Mouse (Mus musculus) heart, postnatal 25 days (tissue): ENCODE data around the gene Tab2. TPM values are rescaled to one million over a fixed set of nuclear protein-coding genes. Genes with fewer than 3 reads are reported as not detected.

ENCODE experiments used
- DNase-seq: peaks from one replicate; pipeline ENCODE4 v3.0.0; 2022; ENCODE audit warnings: low spot score
- intact Hi-C: fragments of 180-260 bp; cut with DNase I; formaldehyde crosslinking; loops from one replicate; pipeline ENCODE4 v1.15.1; 2025
- total RNA-seq, 2 experiments: library from RNA; stranded (reverse); gene quantifications; 2 replicates each; pipeline ENCODE4 v1.2.3; 2021

Tab2 gene
- total RNA-seq = 10 to 100 TPM; 41.7 to 46.6 TPM

DNA sequence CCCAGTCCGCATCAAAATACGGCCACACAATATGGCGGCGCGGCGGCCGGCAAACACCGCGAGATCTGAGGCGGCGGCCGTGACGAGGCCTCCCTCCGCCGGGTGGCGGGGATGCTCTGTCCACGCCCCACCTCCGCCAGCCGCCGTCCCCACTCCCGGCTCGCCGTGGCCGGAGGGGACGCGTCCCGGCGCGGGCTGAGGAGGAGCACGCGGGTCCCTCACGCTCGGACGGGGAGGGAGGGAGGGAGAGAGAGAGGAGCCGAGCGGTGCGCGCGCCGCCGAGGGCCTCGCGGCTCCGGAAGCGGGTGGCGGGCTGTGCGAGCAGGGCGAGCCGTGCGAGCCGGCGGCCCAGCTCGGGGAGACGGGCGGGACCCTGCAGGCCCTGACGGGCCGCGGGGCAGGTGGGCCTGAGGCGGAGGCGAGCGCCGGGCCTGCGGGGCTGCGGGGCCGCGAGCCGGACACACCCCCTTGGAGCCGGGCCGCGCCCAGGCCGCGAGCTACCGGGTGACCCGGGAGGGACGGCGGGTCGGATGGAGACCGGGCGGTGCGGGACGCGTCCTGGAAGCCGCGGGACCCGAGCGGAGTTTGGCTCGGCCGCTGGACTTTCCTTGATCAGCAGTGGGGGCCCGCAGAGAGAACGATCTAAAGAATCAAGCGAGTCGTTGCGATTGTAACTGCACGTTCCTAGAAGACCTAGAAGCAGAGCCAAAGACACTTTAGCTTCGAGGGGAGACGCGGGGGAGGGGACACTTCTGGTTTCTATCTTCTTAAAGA, at the start of gene Tab2:
TSS of gene Tab2 (minus strand) at position 3 of the 774 bp plus-strand sequence.
- peak; percentile 86 for DNase-seq
- intact Hi-C loops = loop anchor here (5.0 kb wide), 1 partner anchor 39 kb away; no protein-coding TSS in a partner anchor

DNA sequence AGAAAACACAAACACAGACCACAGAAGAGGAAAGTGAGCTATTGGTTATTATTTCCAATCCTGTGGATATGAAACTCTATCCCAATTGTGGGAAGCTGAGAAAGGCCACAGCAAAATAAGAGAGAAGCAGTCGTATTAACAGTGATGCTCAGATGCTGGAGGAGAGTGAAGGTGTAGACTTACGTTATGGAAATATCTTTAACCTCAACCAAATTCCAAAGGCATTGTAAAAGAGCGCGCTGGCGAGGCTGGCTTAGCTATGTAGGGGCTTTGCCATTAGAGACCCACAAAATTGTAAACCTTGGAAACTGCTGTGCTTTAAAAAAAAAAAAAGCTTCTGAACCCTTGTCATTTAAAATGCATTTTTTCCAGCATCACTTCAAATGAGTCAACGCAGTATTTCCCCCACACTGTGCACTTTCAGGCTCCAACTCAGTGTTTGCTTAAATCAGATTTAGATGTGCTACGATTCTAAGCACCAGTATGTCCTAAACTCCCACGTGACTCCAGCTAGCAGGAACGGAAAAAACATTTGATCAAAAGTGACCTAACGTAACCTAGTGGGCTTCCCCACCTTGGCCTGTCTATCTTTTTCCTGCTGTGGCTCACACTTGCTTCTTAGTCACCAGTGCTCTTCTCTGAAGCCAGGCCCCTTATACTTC, 36.4 kb upstream of the Tab2 start:
- no peak for DNase-seq
- intact Hi-C loops = no loop called here

DNA sequence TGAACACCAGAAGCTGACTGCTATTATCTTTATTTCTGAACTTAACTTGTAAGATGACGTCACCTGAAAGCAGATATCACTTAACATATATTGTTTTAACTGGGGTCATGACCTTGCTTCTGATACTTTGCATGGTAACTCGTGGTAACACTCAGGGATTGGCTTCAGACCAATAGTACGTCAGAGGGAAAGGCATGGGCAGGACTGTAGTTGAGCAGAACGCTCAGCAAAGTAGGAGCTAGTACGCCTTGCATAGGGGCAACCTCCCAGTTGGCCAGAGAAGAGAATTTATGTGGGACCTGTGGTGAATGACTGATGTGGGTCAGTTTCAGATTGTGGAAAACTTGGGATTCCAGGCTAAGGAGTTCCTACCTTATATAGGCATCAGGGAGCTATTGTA, 35.6 kb upstream of the Tab2 start:
- DNase-seq = no peak
- intact Hi-C loops = no loop called here

DNA sequence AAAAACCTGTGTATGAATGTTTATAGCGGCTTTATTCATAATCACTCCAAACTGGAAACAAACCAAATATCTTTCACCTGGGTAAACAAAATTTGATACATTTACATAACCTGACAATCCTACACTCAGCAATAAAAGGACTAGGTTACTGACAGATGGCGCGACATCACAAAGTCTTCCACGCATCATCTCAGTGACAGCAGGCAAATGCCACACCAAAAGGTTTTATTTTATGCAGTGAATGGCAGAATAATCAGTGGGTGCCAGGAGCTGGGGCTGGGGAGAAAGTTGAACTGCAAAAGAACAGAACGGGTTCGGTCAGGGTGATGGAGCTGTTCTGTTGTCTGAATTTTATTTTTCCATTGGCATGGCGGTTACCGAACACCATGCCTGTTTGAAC, 31.5 kb upstream of the Tab2 start:
- no peak for DNase-seq
- intact Hi-C loops = no loop called here

DNA sequence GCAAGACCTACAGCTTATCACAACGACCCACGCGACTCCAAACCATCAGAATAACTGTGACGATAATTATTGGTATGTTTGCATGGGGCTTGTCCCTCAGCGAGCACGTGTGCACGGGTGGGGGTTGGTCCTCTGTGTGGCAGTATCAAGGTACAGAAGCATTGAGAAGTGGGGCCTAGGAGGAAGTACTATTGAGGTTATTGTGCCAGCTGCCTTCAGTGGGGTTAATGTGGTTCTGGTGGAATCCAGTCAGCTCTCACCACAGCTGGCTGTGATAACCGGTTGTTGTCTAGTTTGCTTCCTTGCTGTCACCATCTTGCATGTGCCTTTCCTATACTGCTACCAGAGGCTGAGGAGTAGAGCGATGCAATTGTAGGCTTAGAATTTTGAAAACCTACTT, 20.4 kb upstream of the Tab2 start:
- DNase-seq = no peak
- intact Hi-C loops = no loop called here

DNA sequence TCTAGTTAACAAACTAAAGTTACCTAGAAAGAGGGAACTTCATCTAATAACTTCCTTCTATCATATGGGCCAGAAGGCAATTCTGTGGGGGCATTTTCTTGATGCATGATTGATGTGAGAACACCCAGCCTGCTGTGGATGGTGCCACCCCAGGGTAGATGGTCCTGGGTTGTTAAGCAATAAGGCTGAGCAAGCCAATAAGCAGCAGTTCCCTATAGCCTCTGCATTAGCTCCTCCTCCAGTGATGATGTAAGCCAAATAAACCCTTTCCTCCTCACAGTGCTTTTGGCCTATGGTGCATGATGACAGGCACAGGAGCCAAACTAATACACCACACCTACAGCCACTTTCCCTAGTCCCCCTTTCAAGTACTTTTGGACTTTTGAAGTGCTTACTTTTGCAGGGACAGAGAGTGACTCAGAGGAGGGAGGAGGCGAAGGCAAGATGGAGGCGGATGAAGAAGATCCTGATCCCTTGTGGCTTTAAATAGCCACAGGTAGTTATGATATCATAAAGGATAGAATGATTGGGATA, 12.8 kb upstream of the Tab2 start:
- DNase-seq = no peak
- intact Hi-C loops = no loop called here

DNA sequence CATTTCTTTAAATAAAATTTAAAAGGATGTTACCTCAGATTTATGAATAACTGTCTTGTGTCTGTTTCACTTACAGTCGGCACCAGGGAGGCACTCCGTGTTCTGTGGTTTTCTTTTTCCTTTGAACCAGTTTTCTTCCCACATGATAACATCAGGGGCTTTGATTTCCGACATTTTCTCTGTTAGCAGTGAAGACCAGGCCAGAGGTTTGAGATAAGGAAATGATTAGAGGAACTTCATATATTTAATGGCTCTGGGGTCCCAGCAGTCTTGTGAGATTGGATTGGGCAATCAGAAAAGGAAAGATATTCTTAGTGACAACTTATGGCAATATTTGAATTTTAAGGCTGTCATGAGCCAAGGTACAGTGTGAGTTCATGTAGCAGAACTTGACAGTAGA, 11.1 kb upstream of the Tab2 start:
- DNase-seq = no peak
- intact Hi-C loops = no loop called here

DNA sequence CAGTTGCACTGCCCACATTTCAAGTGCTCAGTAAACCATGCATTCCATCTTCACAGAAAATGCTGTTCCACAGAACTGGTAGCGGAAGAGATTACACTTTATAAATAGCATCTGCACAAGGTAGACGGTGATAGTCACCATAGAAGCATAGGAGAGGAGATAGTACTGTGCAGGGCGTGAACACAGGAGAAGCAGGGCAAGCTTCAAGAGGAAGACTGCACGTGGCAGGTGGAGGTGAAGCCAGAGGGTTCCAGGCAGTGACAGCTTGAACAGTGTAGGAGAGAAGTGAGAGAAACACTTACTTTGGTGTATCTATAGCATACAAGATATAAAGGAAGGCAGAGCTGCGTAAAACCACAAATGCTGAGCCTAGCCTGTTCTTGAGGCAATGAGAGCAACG, 3.0 kb upstream of the Tab2 start:
- no peak for DNase-seq
- intact Hi-C loops = loop anchor here (5.0 kb wide), 1 partner anchor 42 kb away; no protein-coding TSS in a partner anchor

DNA sequence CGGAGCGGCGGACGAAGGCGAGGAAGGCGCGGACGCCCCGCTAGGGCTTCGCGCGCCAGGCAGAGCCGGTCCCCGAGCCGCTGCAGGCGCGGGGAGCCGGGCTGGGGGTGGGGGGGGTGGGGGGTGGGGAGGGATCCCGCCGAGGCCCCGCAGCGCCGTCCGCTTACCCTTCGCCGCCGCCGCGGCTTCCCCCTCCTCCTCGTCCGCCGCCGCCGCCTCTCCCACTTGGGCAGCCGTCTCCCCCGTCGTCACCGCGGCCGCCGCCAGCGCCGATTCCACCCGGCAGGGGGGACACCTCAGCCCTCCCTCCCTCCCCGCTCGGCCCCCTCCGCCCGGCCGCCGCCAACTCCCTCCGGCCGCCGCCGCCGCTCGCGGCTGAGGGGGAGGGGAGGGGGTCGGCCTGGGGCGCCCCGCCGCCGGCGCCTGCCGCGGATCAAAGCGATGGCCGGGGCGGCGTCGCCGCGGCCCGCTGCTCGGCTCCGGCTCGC, 352 bp downstream of the Tab2 start:
- intact Hi-C loops = loop anchor here (5.0 kb wide), 1 partner anchor 38 kb away; no protein-coding TSS in a partner anchor
- DNase-seq = peak; percentile 23

DNA sequence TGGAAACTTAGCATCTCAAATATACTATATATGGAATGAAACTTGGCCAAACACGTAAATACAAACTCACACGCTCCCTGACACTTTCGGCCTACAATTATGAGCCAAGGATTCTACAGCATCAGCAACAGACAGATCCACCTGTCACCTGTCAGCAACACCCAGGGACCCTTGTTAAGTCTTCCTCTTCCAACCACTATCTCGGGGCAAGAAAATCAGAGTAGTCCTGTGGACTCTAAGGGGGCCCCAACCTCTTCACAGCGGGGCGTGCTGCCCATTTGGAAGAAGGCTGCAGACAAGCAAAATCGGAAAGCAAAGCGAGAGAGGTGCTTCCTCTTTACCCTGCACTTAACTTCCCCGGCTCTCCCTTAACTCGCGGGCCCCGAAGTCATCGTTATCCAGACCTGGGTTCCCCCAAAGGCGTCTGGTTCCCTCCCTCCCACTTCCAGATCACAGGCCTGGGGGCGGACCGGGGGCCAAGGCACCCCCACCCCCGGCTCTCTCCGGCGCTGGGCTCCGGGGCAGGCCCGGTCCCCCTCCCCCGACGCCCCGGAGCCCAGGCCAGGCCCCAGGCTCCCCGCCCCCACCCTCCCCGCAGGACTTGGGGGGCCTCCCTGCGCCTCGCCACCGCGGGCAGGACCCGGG, 919 bp downstream of the Tab2 start:
- intact Hi-C loops = loop anchor here (5.0 kb wide), 1 partner anchor 38 kb away; no protein-coding TSS in a partner anchor
- peak; percentile 20 for DNase-seq

DNA sequence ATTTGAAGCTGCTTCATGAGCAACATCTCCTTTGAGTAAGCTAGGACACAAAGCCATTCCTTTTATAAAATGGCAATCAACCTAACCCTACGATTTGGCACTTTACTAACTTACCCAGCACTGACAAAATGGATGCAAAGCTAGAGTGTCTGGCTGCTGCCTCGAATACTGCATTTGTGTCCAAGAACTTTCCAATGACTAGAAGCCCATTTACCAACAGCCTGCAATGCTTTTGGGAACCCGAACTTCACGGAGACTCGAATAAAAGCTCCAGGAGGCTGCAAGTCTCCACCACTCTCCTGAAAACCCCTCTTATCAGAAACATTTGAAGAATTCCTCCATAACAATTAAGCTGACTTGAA, 1.4 kb downstream of the Tab2 start:
- intact Hi-C loops = no loop called here
- DNase-seq = no peak

DNA sequence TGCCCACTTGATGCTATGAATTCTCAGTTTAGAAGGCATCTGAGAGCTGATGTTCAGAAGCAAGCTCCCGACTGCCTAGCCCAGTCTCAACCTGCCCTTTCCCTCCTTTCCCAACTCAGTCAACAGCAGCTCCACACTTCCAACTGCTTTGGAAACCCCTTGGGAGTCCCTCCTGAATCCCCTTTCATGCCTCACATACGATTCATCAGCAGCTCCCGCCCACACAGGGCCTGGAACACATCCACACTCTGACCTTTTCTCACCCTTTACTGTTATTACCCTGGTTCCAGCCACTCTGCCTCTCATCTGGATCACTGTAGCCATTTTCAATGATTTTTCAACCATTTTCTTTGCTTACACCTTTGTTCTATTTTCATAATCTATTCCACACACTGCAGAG, 13.0 kb downstream of the Tab2 start:
- no peak for DNase-seq
- intact Hi-C loops = no loop called here

DNA sequence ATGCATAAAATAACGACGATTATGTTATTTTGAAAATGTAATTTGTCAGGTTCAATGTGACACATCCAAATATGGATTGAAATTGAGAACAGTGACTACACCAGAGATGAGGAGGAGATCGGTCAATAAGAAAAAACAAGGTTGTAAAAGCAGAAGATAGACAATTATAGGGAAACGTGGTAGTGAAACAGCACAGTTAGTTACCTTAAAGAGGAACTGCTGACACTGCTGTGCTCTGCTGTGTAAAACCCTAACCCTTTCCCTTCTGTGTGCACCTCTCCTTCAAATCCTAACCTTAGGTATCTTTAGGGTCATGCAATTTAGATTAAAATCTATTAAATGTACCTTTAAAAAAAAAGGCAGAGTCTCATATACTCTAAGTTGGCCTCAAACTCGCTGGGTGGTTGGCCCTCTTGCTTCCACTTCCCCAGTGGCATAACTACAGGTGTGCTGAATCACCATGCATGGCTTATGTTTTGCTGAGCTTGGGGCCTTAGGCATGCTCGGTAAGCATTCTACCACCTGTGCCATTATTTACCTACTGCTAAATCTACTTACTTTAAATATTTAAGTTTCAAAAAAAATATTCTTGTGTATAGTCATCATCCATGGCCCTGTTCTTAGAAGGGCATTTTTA, 19.4 kb downstream of the Tab2 start:
- no peak for DNase-seq
- intact Hi-C loops = no loop called here

DNA sequence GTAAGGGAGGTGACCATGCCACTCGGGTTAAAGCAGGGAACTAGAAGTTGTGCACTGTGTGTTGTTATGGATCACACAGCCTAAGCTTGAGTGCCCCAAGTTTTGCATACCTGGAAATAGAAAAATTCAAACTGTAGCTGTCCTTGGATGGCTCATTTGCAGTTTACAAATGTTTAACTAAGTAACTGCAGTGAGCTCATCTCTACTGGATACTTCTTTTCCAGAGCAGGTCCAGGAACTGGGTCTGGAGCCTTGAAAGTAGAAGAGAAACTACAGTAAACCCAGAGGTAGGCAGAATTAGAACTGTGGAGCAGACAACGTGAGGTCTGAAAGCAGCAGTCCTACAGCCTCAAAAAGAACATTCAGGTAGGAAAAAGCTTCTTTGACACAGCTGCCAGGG, 23.1 kb downstream of the Tab2 start:
- intact Hi-C loops = no loop called here
- no peak for DNase-seq

DNA sequence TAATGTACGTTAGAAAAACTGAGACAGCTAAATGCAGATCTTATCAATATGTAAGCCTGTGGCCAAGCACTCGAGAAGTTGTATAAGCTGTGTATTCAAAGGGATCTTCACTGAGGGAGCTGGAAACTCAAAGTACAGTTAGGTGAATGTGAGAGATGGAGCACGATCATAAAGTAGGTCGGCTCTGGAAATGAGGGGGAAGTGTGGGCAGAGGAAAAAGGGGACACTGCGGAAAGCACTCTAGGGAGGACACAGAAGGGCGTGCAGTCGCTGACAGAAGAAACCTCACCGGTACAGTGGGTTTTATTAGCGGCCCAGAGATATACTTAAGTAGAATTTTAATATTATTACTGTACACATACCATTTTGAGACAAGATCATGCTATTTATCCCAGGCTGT, 27.0 kb downstream of the Tab2 start:
- intact Hi-C loops = no loop called here
- DNase-seq = no peak

DNA sequence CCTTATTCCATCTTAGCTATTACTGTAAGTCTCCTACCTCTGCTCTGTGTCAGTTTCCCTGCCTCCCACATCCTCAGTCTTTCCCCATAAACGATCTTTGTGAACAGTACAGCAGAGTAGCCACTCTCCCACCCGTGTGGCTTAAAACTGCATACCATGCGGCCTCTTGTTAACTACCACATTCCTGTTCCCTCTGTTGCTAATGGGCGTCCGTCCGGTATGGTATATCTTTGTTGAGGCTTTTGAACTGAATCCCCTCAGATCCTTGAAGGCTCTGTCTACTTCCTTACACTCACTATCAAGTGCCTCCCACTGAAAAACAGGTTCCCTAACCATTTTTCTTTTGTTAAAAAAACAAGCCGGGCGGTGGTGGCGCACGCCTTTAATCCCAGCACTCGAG, 30.5 kb downstream of the Tab2 start:
- intact Hi-C loops = no loop called here
- no peak for DNase-seq

DNA sequence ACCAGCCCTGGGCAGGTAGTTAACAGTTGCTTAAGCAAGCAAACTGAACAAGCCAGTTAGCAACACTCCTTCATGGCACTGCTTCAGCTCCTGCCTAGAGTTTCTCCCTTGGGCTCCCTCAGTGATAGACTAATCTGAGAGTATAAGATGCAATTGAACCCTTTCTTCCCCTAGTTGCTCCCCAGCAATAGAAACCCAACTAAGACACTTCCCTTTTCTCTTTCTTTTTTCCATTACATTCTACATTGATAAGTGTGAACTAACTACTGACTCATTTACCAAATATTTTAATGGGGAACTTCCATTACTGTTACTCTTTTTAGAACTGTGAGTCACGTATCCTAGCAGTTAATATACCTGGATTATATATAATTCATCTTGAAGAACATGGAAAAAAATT, 32.6 kb downstream of the Tab2 start:
- intact Hi-C loops = no loop called here
- DNase-seq = no peak

DNA sequence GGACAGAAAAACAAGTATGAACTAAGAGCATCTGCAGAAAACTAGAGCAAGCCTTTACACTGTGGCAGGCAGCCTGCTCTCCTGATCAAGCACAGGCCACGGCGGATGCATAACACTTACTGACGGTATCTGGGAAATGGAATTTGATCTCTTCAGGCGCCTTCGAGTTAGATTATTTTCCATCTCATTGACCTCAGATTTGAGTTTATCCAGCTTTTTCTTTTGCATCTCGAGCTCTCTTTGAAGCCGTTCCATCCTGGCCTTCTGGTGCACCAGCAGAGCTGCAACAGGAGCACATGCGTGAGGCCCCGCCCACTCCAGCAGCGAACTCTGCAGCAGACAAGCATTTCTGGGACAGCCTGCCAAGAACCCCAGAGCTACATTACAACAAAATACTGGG, 44.8 kb downstream of the Tab2 start:
- intact Hi-C loops = no loop called here
- no peak for DNase-seq

DNA sequence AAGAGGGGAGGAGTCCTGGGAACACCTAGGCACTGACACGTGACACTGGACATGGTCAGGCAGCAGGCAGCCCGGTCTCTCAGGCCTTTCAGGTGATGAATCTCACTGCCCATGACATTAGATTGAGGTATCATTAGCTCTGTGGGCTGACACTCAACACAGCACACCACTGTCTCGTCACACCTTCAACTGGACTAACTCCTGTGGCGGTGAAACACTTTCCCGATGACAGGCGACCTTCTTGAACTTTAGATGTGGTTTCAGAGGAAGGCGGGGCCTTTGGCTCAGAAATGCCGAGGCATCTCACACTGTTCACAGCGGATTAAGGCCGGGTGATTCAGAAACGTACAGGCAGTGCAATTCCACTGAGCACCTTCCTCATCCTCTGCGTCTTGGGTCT, 48.9 kb downstream of the Tab2 start:
- intact Hi-C loops = no loop called here

DNA sequence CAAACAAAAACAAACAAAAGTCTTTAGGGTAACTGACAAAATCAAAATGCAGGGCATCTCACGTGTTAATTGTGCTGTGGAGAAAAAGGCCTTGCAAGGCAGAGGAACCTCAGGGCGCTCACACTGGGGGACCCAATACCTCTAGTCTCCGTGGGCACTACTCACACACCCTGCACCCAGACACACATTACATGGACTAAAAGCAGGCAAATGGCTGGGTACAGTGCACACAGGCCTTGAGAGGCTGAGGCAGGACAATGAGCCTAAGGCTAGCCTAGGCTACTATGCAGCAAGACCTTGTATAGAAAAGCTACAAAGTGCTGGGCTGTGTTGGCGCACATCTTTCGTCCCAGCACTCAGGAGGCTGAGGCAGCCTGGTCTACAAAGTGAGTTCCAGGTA, 51.9 kb downstream of the Tab2 start:
- DNase-seq = no peak
- intact Hi-C loops = no loop called here

More for the DNA sequence above, 48.9 kb downstream of the Tab2 start:
- no peak for DNase-seq
